Mouse (Mus musculus): ENCODE measurements around the gene Cdkn2aipnl.
A peak's percentile ranks its signal among the peaks of the same experiment; 100 is the strongest.

Cdkn2aipnl gene

GRCm38 (mm10) chr11:52003772-52004528 lies 36.5 kb downstream of the Cdkn2aipnl start, which contains the start of gene Cdkl3:
Gene Cdkl3 (plus strand): TSS chr11:52004221.
- DNase-seq (ENCODE audit: extremely low spot score, low spot score): peak; percentile 94

GRCm38 (mm10) chr11:52005586-52005985 lies 38.1 kb downstream of the Cdkn2aipnl start:
- no peak for DNase-seq (ENCODE audit: extremely low spot score, low spot score)

GRCm38 (mm10) chr11:52011011-52011410 lies 43.5 kb downstream of the Cdkn2aipnl start:
- DNase-seq (ENCODE audit: extremely low spot score, low spot score): no peak

- no peak for DNase-seq (ENCODE audit: extremely low spot score, low spot score)
Observed at GRCm38 (mm10) chr11:52011541-52011940, 44.1 kb downstream of the Cdkn2aipnl start.

- no peak for DNase-seq (ENCODE audit: extremely low spot score, low spot score)
Observed at GRCm38 (mm10) chr11:52018217-52018616, 50.8 kb downstream of the Cdkn2aipnl start.
